Mouse (Mus musculus): Measurements from ENCODE around the gene Slc25a43. TPM values are rescaled to one million over a fixed set of nuclear protein-coding genes. Genes with fewer than 3 reads are reported as not detected.
A peak's percentile ranks its signal among the peaks of the same experiment; 100 is the strongest.

Slc25a43 gene
- total RNA-seq, 1 experiment = 2.1 TPM

GRCm38 (mm10) chrX:36808318-36808683 lies 64.8 kb downstream of the Slc25a43 start:
- no peak for TF ChIP-seq HCFC1 (IDR thresholded peaks at IDR 0.05; ENCODE audit: borderline replicate concordance, insufficient read depth, low read length)
- no peak for TF ChIP-seq MAFK (IDR thresholded peaks at IDR 0.05; ENCODE audit: insufficient read depth, low read depth, low read length)
- TF ChIP-seq ZNF384 (IDR thresholded peaks at IDR 0.05; ENCODE audit: low read depth, low read length) = no peak
- TF ChIP-seq CHD2 (IDR thresholded peaks at IDR 0.05; ENCODE audit: low read depth, low read length) = no peak
- no peak for TF ChIP-seq ZC3H11A (IDR thresholded peaks at IDR 0.05; ENCODE audit: borderline replicate concordance, low read depth, low read length)
- H3K9ac ChIP-seq (ENCODE audit: insufficient read depth, low read depth, low read length, poor library complexity, severe bottlenecking) = peak overlapping the region; percentile 7; the same call in 1 of the 2 replicates
- peak overlapping the region; percentile 16 to 53; a peak in 3 of 4 replicates for H3K4me3 ChIP-seq (ENCODE audit: insufficient read depth in 1 of 2, low read depth in 1 of 2, low read length in 2 of 2, poor library complexity in 1 of 2, severe bottlenecking in 1 of 2)
- no peaks in the 10 kb centered on the region for H3K36me3 ChIP-seq (ENCODE audit: control insufficient read depth, insufficient read depth, low read length, poor library complexity, severe bottlenecking)
- no peak for DNase-seq (ENCODE audit: low read depth, low spot score)
- H3K9me3 ChIP-seq (ENCODE audit: control insufficient read depth, insufficient read depth, low read depth, low read length) = no peaks in the 10 kb centered on the region
- H3K4me1 ChIP-seq (ENCODE audit: control insufficient read depth in 2 of 2, insufficient read depth in 2 of 2, low read length in 2 of 2, poor library complexity in 1 of 2) = peaks cover 0 to 5% of the 10 kb centered on the region in 2 experiments; a peak in 3 of 4 replicates
- peak overlapping the region; percentile 80; the same call in 1 of the 2 replicates for H3K27ac ChIP-seq (ENCODE audit: insufficient read depth, low read depth, low read length, poor library complexity, severe bottlenecking)
- in situ Hi-C loops (cut with MboI; ENCODE audit: low sequenced_read_pairs in 2 of 2, unreplicated experiment in 2 of 2) = no loop called here

- DNase-seq (ENCODE audit: low read depth, low spot score) = no peak
- in situ Hi-C loops (cut with MboI; ENCODE audit: low sequenced_read_pairs in 2 of 2, unreplicated experiment in 2 of 2) = no loop called here
- Histone ChIP-seq H3K27ac (ENCODE audit: insufficient read depth, low read depth, low read length, poor library complexity, severe bottlenecking) (no peak overlapping the region), H3K4me1 (ENCODE audit: control insufficient read depth in 2 of 2, insufficient read depth in 2 of 2, low read length in 2 of 2, poor library complexity in 1 of 2) (peaks cover 2 to 9% of the 10 kb centered on the region in 2 experiments; a peak in 3 of 4 replicates), H3K9ac (ENCODE audit: insufficient read depth, low read depth, low read length, poor library complexity, severe bottlenecking) (no peak overlapping the region; the same call in 1 of the 2 replicates), H3K9me3 (ENCODE audit: control insufficient read depth, insufficient read depth, low read depth, low read length) (no peaks in the 10 kb centered on the region), H3K4me3 (ENCODE audit: insufficient read depth in 1 of 2, low read depth in 1 of 2, low read length in 2 of 2, poor library complexity in 1 of 2, severe bottlenecking in 1 of 2) (no peak overlapping the region), H3K36me3 (ENCODE audit: control insufficient read depth, insufficient read depth, low read length, poor library complexity, severe bottlenecking) (no peaks in the 10 kb centered on the region)
- no peak for TF ChIP-seq MAFK (IDR thresholded peaks at IDR 0.05; ENCODE audit: insufficient read depth, low read depth, low read length)
- no peak for TF ChIP-seq ZNF384 (IDR thresholded peaks at IDR 0.05; ENCODE audit: low read depth, low read length)
- TF ChIP-seq CHD2 (IDR thresholded peaks at IDR 0.05; ENCODE audit: low read depth, low read length) = no peak
- no peak for TF ChIP-seq ZC3H11A (IDR thresholded peaks at IDR 0.05; ENCODE audit: borderline replicate concordance, low read depth, low read length)
- TF ChIP-seq HCFC1 (IDR thresholded peaks at IDR 0.05; ENCODE audit: borderline replicate concordance, insufficient read depth, low read length) = no peak
Measured at GRCm38 (mm10) chrX:36811377-36811776, 67.9 kb downstream of the Slc25a43 start.

GRCm38 (mm10) chrX:36814161-36814836 lies 70.8 kb downstream of the Slc25a43 start:
- TF ChIP-seq CHD2 (IDR thresholded peaks at IDR 0.05; ENCODE audit: low read depth, low read length) = no peak
- no peak for DNase-seq (ENCODE audit: low read depth, low spot score)
- no peak overlapping the region for H3K27ac ChIP-seq (ENCODE audit: insufficient read depth, low read depth, low read length, poor library complexity, severe bottlenecking)
- peaks cover 2 to 6% of the 10 kb centered on the region in 2 experiments; a peak in 1 of 4 replicates for H3K4me1 ChIP-seq (ENCODE audit: control insufficient read depth in 2 of 2, insufficient read depth in 2 of 2, low read length in 2 of 2, poor library complexity in 1 of 2)
- H3K9ac ChIP-seq (ENCODE audit: insufficient read depth, low read depth, low read length, poor library complexity, severe bottlenecking) = no peak overlapping the region
- no peaks in the 10 kb centered on the region for H3K9me3 ChIP-seq (ENCODE audit: control insufficient read depth, insufficient read depth, low read depth, low read length)
- H3K36me3 ChIP-seq (ENCODE audit: control insufficient read depth, insufficient read depth, low read length, poor library complexity, severe bottlenecking) = no peaks in the 10 kb centered on the region
- no peak overlapping the region for H3K4me3 ChIP-seq (ENCODE audit: insufficient read depth in 1 of 2, low read depth in 1 of 2, low read length in 2 of 2, poor library complexity in 1 of 2, severe bottlenecking in 1 of 2)
- in situ Hi-C loops (cut with MboI; ENCODE audit: low sequenced_read_pairs in 2 of 2, unreplicated experiment in 2 of 2) = no loop called here

- peaks cover 2 to 6% of the 10 kb centered on the region in 2 experiments; a peak in 1 of 4 replicates for H3K4me1 ChIP-seq (ENCODE audit: control insufficient read depth in 2 of 2, insufficient read depth in 2 of 2, low read length in 2 of 2, poor library complexity in 1 of 2)
- H3K27ac ChIP-seq (ENCODE audit: insufficient read depth, low read depth, low read length, poor library complexity, severe bottlenecking) = no peak overlapping the region; the same call in 1 of the 2 replicates
- no peak overlapping the region; the same call in 1 of the 2 replicates for H3K9ac ChIP-seq (ENCODE audit: insufficient read depth, low read depth, low read length, poor library complexity, severe bottlenecking)
- TF ChIP-seq HCFC1 (IDR thresholded peaks at IDR 0.05; ENCODE audit: borderline replicate concordance, insufficient read depth, low read length) (no peak), CHD2 (IDR thresholded peaks at IDR 0.05; ENCODE audit: low read depth, low read length) (no peak), ZC3H11A (IDR thresholded peaks at IDR 0.05; ENCODE audit: borderline replicate concordance, low read depth, low read length) (no peak), ZNF384 (IDR thresholded peaks at IDR 0.05; ENCODE audit: low read depth, low read length) (no peak), MAFK (IDR thresholded peaks at IDR 0.05; ENCODE audit: insufficient read depth, low read depth, low read length) (no peak)
- no peak for DNase-seq (ENCODE audit: low read depth, low spot score)
- H3K4me3 ChIP-seq (ENCODE audit: insufficient read depth in 1 of 2, low read depth in 1 of 2, low read length in 2 of 2, poor library complexity in 1 of 2, severe bottlenecking in 1 of 2) = no peak overlapping the region; a peak in 1 of 4 replicates
- H3K36me3 ChIP-seq (ENCODE audit: control insufficient read depth, insufficient read depth, low read length, poor library complexity, severe bottlenecking) = no peaks in the 10 kb centered on the region
- in situ Hi-C loops (cut with MboI; ENCODE audit: low sequenced_read_pairs in 2 of 2, unreplicated experiment in 2 of 2) = no loop called here
- no peaks in the 10 kb centered on the region for H3K9me3 ChIP-seq (ENCODE audit: control insufficient read depth, insufficient read depth, low read depth, low read length)
Measured at GRCm38 (mm10) chrX:36815022-36815421, 71.6 kb downstream of the Slc25a43 start.
